Mouse (Mus musculus): ENCODE measurements around the gene Ttc7b. TPM values are rescaled to one million over a fixed set of nuclear protein-coding genes. Genes with fewer than 3 reads are reported as not detected.

Ttc7b gene
- total RNA-seq, 1 experiment, result 19.0 TPM

- no peak overlapping the region for H3K27ac ChIP-seq (ENCODE audit: insufficient read depth, low read depth, low read length, poor library complexity, severe bottlenecking)
Measured at GRCm38 (mm10) chr12:100310471-100311392, 209.9 kb downstream of the Ttc7b start.

GRCm38 (mm10) chr12:100309201-100309600, 211.4 kb downstream of the Ttc7b start:
- Histone ChIP-seq H3K4me3 (ENCODE audit: insufficient read depth in 1 of 2, low read depth in 1 of 2, low read length in 2 of 2, poor library complexity in 1 of 2, severe bottlenecking in 1 of 2) (no peak overlapping the region), H3K9ac (ENCODE audit: insufficient read depth, low read depth, low read length, poor library complexity, severe bottlenecking) (no peak overlapping the region), H3K9me3 (ENCODE audit: control insufficient read depth, insufficient read depth, low read depth, low read length) (no peaks in the 10 kb centered on the region), H3K4me1 (ENCODE audit: control insufficient read depth in 2 of 2, insufficient read depth in 2 of 2, low read length in 2 of 2, poor library complexity in 1 of 2) (no peaks in the 10 kb centered on the region), H3K27ac (ENCODE audit: insufficient read depth, low read depth, low read length, poor library complexity, severe bottlenecking) (no peak overlapping the region), H3K36me3 (ENCODE audit: control insufficient read depth, insufficient read depth, low read length, poor library complexity, severe bottlenecking) (peaks cover 5% of the 10 kb centered on the region; the same call in 1 of the 2 replicates)
- TF ChIP-seq HCFC1 (IDR thresholded peaks at IDR 0.05; ENCODE audit: borderline replicate concordance, insufficient read depth, low read length) (no peak), ZNF384 (IDR thresholded peaks at IDR 0.05; ENCODE audit: low read depth, low read length) (no peak), CHD2 (IDR thresholded peaks at IDR 0.05; ENCODE audit: low read depth, low read length) (no peak)
- DNase-seq (ENCODE audit: low read depth, low spot score), result no peak
- in situ Hi-C loops (cut with MboI; ENCODE audit: low sequenced_read_pairs in 2 of 2, unreplicated experiment in 2 of 2), result no loop called here

More at GRCm38 (mm10) chr12:100310471-100311392, 209.9 kb downstream of the Ttc7b start:
- no peak overlapping the region for H3K4me3 ChIP-seq (ENCODE audit: insufficient read depth in 1 of 2, low read depth in 1 of 2, low read length in 2 of 2, poor library complexity in 1 of 2, severe bottlenecking in 1 of 2)
- in situ Hi-C loops (cut with MboI; ENCODE audit: low sequenced_read_pairs in 2 of 2, unreplicated experiment in 2 of 2), result no loop called here
- H3K4me1 ChIP-seq (ENCODE audit: control insufficient read depth in 2 of 2, insufficient read depth in 2 of 2, low read length in 2 of 2, poor library complexity in 1 of 2), result no peaks in the 10 kb centered on the region
- H3K9me3 ChIP-seq (ENCODE audit: control insufficient read depth, insufficient read depth, low read depth, low read length), result no peaks in the 10 kb centered on the region
- DNase-seq (ENCODE audit: low read depth, low spot score), result no peak
- H3K9ac ChIP-seq (ENCODE audit: insufficient read depth, low read depth, low read length, poor library complexity, severe bottlenecking), result no peak overlapping the region
- TF ChIP-seq CHD2 (IDR thresholded peaks at IDR 0.05; ENCODE audit: low read depth, low read length) (no peak), ZC3H11A (IDR thresholded peaks at IDR 0.05; ENCODE audit: borderline replicate concordance, low read depth, low read length) (no peak), HCFC1 (IDR thresholded peaks at IDR 0.05; ENCODE audit: borderline replicate concordance, insufficient read depth, low read length) (no peak), ZNF384 (IDR thresholded peaks at IDR 0.05; ENCODE audit: low read depth, low read length) (no peak), MAFK (IDR thresholded peaks at IDR 0.05; ENCODE audit: insufficient read depth, low read depth, low read length) (no peak)
- H3K36me3 ChIP-seq (ENCODE audit: control insufficient read depth, insufficient read depth, low read length, poor library complexity, severe bottlenecking), result peaks cover 9% of the 10 kb centered on the region; the same call in 1 of the 2 replicates

GRCm38 (mm10) chr12:100307501-100308260, 212.9 kb downstream of the Ttc7b start:
- in situ Hi-C loops (cut with MboI; ENCODE audit: low sequenced_read_pairs in 2 of 2, unreplicated experiment in 2 of 2), result no loop called here
- TF ChIP-seq ZNF384 (IDR thresholded peaks at IDR 0.05; ENCODE audit: low read depth, low read length) (no peak), HCFC1 (IDR thresholded peaks at IDR 0.05; ENCODE audit: borderline replicate concordance, insufficient read depth, low read length) (no peak), MAFK (IDR thresholded peaks at IDR 0.05; ENCODE audit: insufficient read depth, low read depth, low read length) (no peak), ZC3H11A (IDR thresholded peaks at IDR 0.05; ENCODE audit: borderline replicate concordance, low read depth, low read length) (no peak), CHD2 (IDR thresholded peaks at IDR 0.05; ENCODE audit: low read depth, low read length) (no peak)
- H3K36me3 ChIP-seq (ENCODE audit: control insufficient read depth, insufficient read depth, low read length, poor library complexity, severe bottlenecking), result no peaks in the 10 kb centered on the region; the same call in 1 of the 2 replicates
- H3K27ac ChIP-seq (ENCODE audit: insufficient read depth, low read depth, low read length, poor library complexity, severe bottlenecking), result no peak overlapping the region
- DNase-seq (ENCODE audit: low read depth, low spot score), result no peak
- no peaks in the 10 kb centered on the region for H3K9me3 ChIP-seq (ENCODE audit: control insufficient read depth, insufficient read depth, low read depth, low read length)
- no peak overlapping the region for H3K9ac ChIP-seq (ENCODE audit: insufficient read depth, low read depth, low read length, poor library complexity, severe bottlenecking)
- no peaks in the 10 kb centered on the region for H3K4me1 ChIP-seq (ENCODE audit: control insufficient read depth in 2 of 2, insufficient read depth in 2 of 2, low read length in 2 of 2, poor library complexity in 1 of 2)
- H3K4me3 ChIP-seq (ENCODE audit: insufficient read depth in 1 of 2, low read depth in 1 of 2, low read length in 2 of 2, poor library complexity in 1 of 2, severe bottlenecking in 1 of 2), result no peak overlapping the region

GRCm38 (mm10) chr12:100306336-100306735, 214.3 kb downstream of the Ttc7b start:
- Histone ChIP-seq H3K9me3 (ENCODE audit: control insufficient read depth, insufficient read depth, low read depth, low read length) (no peaks in the 10 kb centered on the region), H3K36me3 (ENCODE audit: control insufficient read depth, insufficient read depth, low read length, poor library complexity, severe bottlenecking) (peaks cover 2% of the 10 kb centered on the region; the same call in 1 of the 2 replicates), H3K27ac (ENCODE audit: insufficient read depth, low read depth, low read length, poor library complexity, severe bottlenecking) (no peak overlapping the region), H3K4me3 (ENCODE audit: insufficient read depth in 1 of 2, low read depth in 1 of 2, low read length in 2 of 2, poor library complexity in 1 of 2, severe bottlenecking in 1 of 2) (no peak overlapping the region), H3K9ac (ENCODE audit: insufficient read depth, low read depth, low read length, poor library complexity, severe bottlenecking) (no peak overlapping the region), H3K4me1 (ENCODE audit: control insufficient read depth in 2 of 2, insufficient read depth in 2 of 2, low read length in 2 of 2, poor library complexity in 1 of 2) (no peaks in the 10 kb centered on the region)
- in situ Hi-C loops (cut with MboI; ENCODE audit: low sequenced_read_pairs in 2 of 2, unreplicated experiment in 2 of 2), result no loop called here
- TF ChIP-seq CHD2 (IDR thresholded peaks at IDR 0.05; ENCODE audit: low read depth, low read length) (no peak), ZNF384 (IDR thresholded peaks at IDR 0.05; ENCODE audit: low read depth, low read length) (no peak), MAFK (IDR thresholded peaks at IDR 0.05; ENCODE audit: insufficient read depth, low read depth, low read length) (no peak), ZC3H11A (IDR thresholded peaks at IDR 0.05; ENCODE audit: borderline replicate concordance, low read depth, low read length) (no peak), HCFC1 (IDR thresholded peaks at IDR 0.05; ENCODE audit: borderline replicate concordance, insufficient read depth, low read length) (no peak)
- DNase-seq (ENCODE audit: low read depth, low spot score), result no peak
